Mouse (Mus musculus): ENCODE data around the gene Ccr10. TPM values are rescaled to one million over a fixed set of nuclear protein-coding genes. Genes with fewer than 3 reads are reported as not detected.
A peak's percentile ranks its signal among the peaks of the same experiment; 100 is the strongest.

Ccr10 gene
- 0.17 and 0.20 TPM in 2 replicates for polyA plus RNA-seq (2016; fragmentation: Nextera tagmentation; extraction: Ambion mirVana)

- Histone ChIP-seq H3K36me3 (no peaks in the 10 kb centered on the region), H3K27ac (replicated peaks) (peak within 1 kb of the TSS; percentile 76), H3K4me1 (peaks cover 81% of the 10 kb centered on the region), H3K9me3 (replicated peaks) (no peaks in the 10 kb centered on the region), H3K4me3 (peak within 1 kb of the TSS; percentile 52), H3K27me3 (ENCODE audit: low read depth, poor library complexity, severe bottlenecking) (peaks cover 89% of the 10 kb centered on the region)
- DNase-seq (ENCODE audit: low spot score), result no peak
- WGBS, result 23% methylated on average over 14 of the region's 14 CpGs
Measured at GRCm38 (mm10) chr11:101174851-101175628, at the start of gene Ccr10. TSS of gene Ccr10 (minus strand) at chr11:101175443.

- Histone ChIP-seq H3K4me1 (peaks cover 16% of the 10 kb centered on the region), H3K27ac (replicated peaks) (no peak overlapping the region), H3K27me3 (ENCODE audit: low read depth, poor library complexity, severe bottlenecking) (peaks cover 6% of the 10 kb centered on the region; the same call in 1 of the 2 replicates), H3K9me3 (replicated peaks) (no peaks in the 10 kb centered on the region), H3K36me3 (no peaks in the 10 kb centered on the region), H3K4me3 (no peak overlapping the region)
- WGBS, result 92% methylated on average over 3 of the region's 3 CpGs
- DNase-seq (ENCODE audit: low spot score), result no peak
Measured at GRCm38 (mm10) chr11:101224337-101224736, 49.1 kb upstream of the Ccr10 start.

- Histone ChIP-seq H3K4me1 (peaks cover 11% of the 10 kb centered on the region), H3K9me3 (replicated peaks) (no peaks in the 10 kb centered on the region), H3K4me3 (no peak overlapping the region), H3K27me3 (ENCODE audit: low read depth, poor library complexity, severe bottlenecking) (no peaks in the 10 kb centered on the region), H3K27ac (replicated peaks) (no peak overlapping the region), H3K36me3 (no peaks in the 10 kb centered on the region)
- WGBS, result 92% methylated on average over 8 of the region's 8 CpGs
- no peak for DNase-seq (ENCODE audit: low spot score)
Measured at GRCm38 (mm10) chr11:101221306-101221986, 46.2 kb upstream of the Ccr10 start.

- DNase-seq (ENCODE audit: low spot score), result no peak
- H3K4me1 ChIP-seq, result peaks cover 5% of the 10 kb centered on the region
- 71% methylated on average over 2 of the region's 2 CpGs for WGBS
- H3K36me3 ChIP-seq, result no peaks in the 10 kb centered on the region
- no peak overlapping the region for H3K4me3 ChIP-seq
- no peaks in the 10 kb centered on the region for H3K27me3 ChIP-seq (ENCODE audit: low read depth, poor library complexity, severe bottlenecking)
- H3K27ac ChIP-seq (replicated peaks), result no peak overlapping the region
- no peaks in the 10 kb centered on the region for H3K9me3 ChIP-seq (replicated peaks)
Measured at GRCm38 (mm10) chr11:101220853-101221252, 45.6 kb upstream of the Ccr10 start.

GRCm38 (mm10) chr11:101218436-101219055 is 43.3 kb upstream of the Ccr10 start:
- H3K27ac ChIP-seq (replicated peaks), result no peak overlapping the region
- H3K27me3 ChIP-seq (ENCODE audit: low read depth, poor library complexity, severe bottlenecking), result no peaks in the 10 kb centered on the region
- 88% methylated on average over 10 of the region's 10 CpGs for WGBS
- no peak overlapping the region for H3K4me3 ChIP-seq
- H3K36me3 ChIP-seq, result peaks cover 17% of the 10 kb centered on the region
- DNase-seq (ENCODE audit: low spot score), result no peak
- no peaks in the 10 kb centered on the region for H3K4me1 ChIP-seq
- H3K9me3 ChIP-seq (replicated peaks), result no peaks in the 10 kb centered on the region

GRCm38 (mm10) chr11:101216936-101217335 is 41.7 kb upstream of the Ccr10 start:
- Histone ChIP-seq H3K9me3 (replicated peaks) (no peaks in the 10 kb centered on the region), H3K27ac (replicated peaks) (no peak overlapping the region), H3K36me3 (peaks cover 28% of the 10 kb centered on the region), H3K27me3 (ENCODE audit: low read depth, poor library complexity, severe bottlenecking) (no peaks in the 10 kb centered on the region), H3K4me3 (no peak overlapping the region), H3K4me1 (no peaks in the 10 kb centered on the region)
- WGBS, result 91% methylated on average over 5 of the region's 5 CpGs
- no peak for DNase-seq (ENCODE audit: low spot score)

- H3K9me3 ChIP-seq (replicated peaks), result no peaks in the 10 kb centered on the region
- H3K36me3 ChIP-seq, result peaks cover 53% of the 10 kb centered on the region
- H3K27me3 ChIP-seq (ENCODE audit: low read depth, poor library complexity, severe bottlenecking), result no peaks in the 10 kb centered on the region
- H3K4me3 ChIP-seq, result no peak overlapping the region
- no peak overlapping the region for H3K27ac ChIP-seq (replicated peaks)
- H3K4me1 ChIP-seq, result no peaks in the 10 kb centered on the region
- peak; percentile 22 for DNase-seq (ENCODE audit: low spot score)
- 61% methylated on average over 3 of the region's 3 CpGs for WGBS
Measured at GRCm38 (mm10) chr11:101211970-101212369, 36.7 kb upstream of the Ccr10 start.

GRCm38 (mm10) chr11:101200986-101201385 is 25.7 kb upstream of the Ccr10 start:
- peak overlapping the region; percentile 38; the same call in 1 of the 2 replicates for H3K27ac ChIP-seq (replicated peaks)
- H3K4me3 ChIP-seq, result no peak overlapping the region
- WGBS, result 36% methylated on average over 7 of the region's 7 CpGs
- H3K36me3 ChIP-seq, result peaks cover 45% of the 10 kb centered on the region
- H3K4me1 ChIP-seq, result peaks cover 4% of the 10 kb centered on the region; the same call in 1 of the 2 replicates
- H3K9me3 ChIP-seq (replicated peaks), result no peaks in the 10 kb centered on the region
- no peak for DNase-seq (ENCODE audit: low spot score)
- H3K27me3 ChIP-seq (ENCODE audit: low read depth, poor library complexity, severe bottlenecking), result no peaks in the 10 kb centered on the region

- DNase-seq (ENCODE audit: low spot score), result no peak
- Histone ChIP-seq H3K36me3 (peaks cover 48% of the 10 kb centered on the region), H3K9me3 (replicated peaks) (no peaks in the 10 kb centered on the region), H3K27ac (replicated peaks) (no peak overlapping the region), H3K4me1 (peaks cover 4% of the 10 kb centered on the region; the same call in 1 of the 2 replicates), H3K4me3 (no peak overlapping the region), H3K27me3 (ENCODE audit: low read depth, poor library complexity, severe bottlenecking) (no peaks in the 10 kb centered on the region)
- 96% methylated on average over 3 of the region's 3 CpGs for WGBS
Measured at GRCm38 (mm10) chr11:101199555-101199954, 24.3 kb upstream of the Ccr10 start.

GRCm38 (mm10) chr11:101196175-101196574 is 20.9 kb upstream of the Ccr10 start:
- H3K27me3 ChIP-seq (ENCODE audit: low read depth, poor library complexity, severe bottlenecking), result no peaks in the 10 kb centered on the region
- peaks cover 15% of the 10 kb centered on the region for H3K4me1 ChIP-seq
- 92% methylated on average over 8 of the region's 8 CpGs for WGBS
- no peak for DNase-seq (ENCODE audit: low spot score)
- no peaks in the 10 kb centered on the region for H3K9me3 ChIP-seq (replicated peaks)
- peaks cover 51% of the 10 kb centered on the region for H3K36me3 ChIP-seq
- no peak overlapping the region for H3K27ac ChIP-seq (replicated peaks)
- no peak overlapping the region for H3K4me3 ChIP-seq

- Histone ChIP-seq H3K27me3 (ENCODE audit: low read depth, poor library complexity, severe bottlenecking) (no peaks in the 10 kb centered on the region), H3K4me1 (peaks cover 17% of the 10 kb centered on the region), H3K27ac (replicated peaks) (no peak overlapping the region), H3K4me3 (no peak overlapping the region), H3K9me3 (replicated peaks) (no peaks in the 10 kb centered on the region), H3K36me3 (peaks cover 49% of the 10 kb centered on the region)
- 91% methylated on average over 8 of the region's 8 CpGs for WGBS
- no peak for DNase-seq (ENCODE audit: low spot score)
Measured at GRCm38 (mm10) chr11:101195571-101195970, 20.3 kb upstream of the Ccr10 start.

GRCm38 (mm10) chr11:101195101-101195500 is 19.9 kb upstream of the Ccr10 start:
- H3K27me3 ChIP-seq (ENCODE audit: low read depth, poor library complexity, severe bottlenecking), result no peaks in the 10 kb centered on the region
- peaks cover 22% of the 10 kb centered on the region for H3K4me1 ChIP-seq
- no peak overlapping the region for H3K27ac ChIP-seq (replicated peaks)
- 85% methylated on average over 1 of the region's 1 CpGs for WGBS
- DNase-seq (ENCODE audit: low spot score), result no peak
- peaks cover 46% of the 10 kb centered on the region for H3K36me3 ChIP-seq
- H3K9me3 ChIP-seq (replicated peaks), result no peaks in the 10 kb centered on the region
- no peak overlapping the region for H3K4me3 ChIP-seq
